Mouse (Mus musculus) embryonic stem cell, embryonic (primary cell): ENCODE results near the gene Asic1.

Source experiments
- CTCF ChIA-PET, 4 experiments: fragments of 300-600 bp in 2 of 4; fragments of 350-600 bp in 2 of 4; sonication (Branson Sonifier 250); formaldehyde crosslinking; loops; one replicate each; lab custom pipeline; 2022; ENCODE audit warnings: inconsistent platforms in 2 of 4; lab: Charles Lee
- POLR2A ChIA-PET, 4 experiments: fragments of 300-600 bp in 2 of 4; fragments of 350-600 bp in 2 of 4; sonication (Branson Sonifier 250); formaldehyde crosslinking; loops; one replicate each; lab custom pipeline; 2022; ENCODE audit warnings: antibody characterized with exemption in 4 of 4, inconsistent platforms in 1 of 4; lab: Charles Lee

Gene Asic1

GRCm38 (mm10) chr15:99703104-99703503, 32.9 kb downstream of the Asic1 start:
- ChIA-PET CTCF (interaction anchor here in 3 of 4 experiments (1.1 to 4.0 kb wide), 8 partner anchors 12 to 107 kb away, joined by 4 to 92 read pairs (median 24); partner anchors contain the start of genes Cox14 (in 2 of the 3) and Gpd1 (in 1 of the 3)), POLR2A (interaction anchor here in 3 of 4 experiments (0.7 to 10.1 kb wide), 8 partner anchors 10 to 172 kb away, joined by 3 to 118 read pairs (median 14); partner anchors contain the start of genes Cox14 (in 2 of the 3), Gpd1 (in 1 of the 3) and Lima1 (in 1 of the 3))

GRCm38 (mm10) chr15:99703676-99704040, 33.5 kb downstream of the Asic1 start:
- POLR2A ChIA-PET: interaction anchor here (0.6 to 10.1 kb wide), 29 partner anchors 10 to 1077 kb away, joined by 3 to 118 read pairs (median 4); partner anchors contain the start of genes Cox14 (in 2 of the 4), Gpd1 (in 2 of the 4), Aqp6 (in 1 of the 4) and Lima1 (in 1 of the 4)
- CTCF ChIA-PET: interaction anchor here in 3 of 4 experiments (0.5 to 4.1 kb wide), 16 partner anchors 11 to 590 kb away, joined by 3 to 92 read pairs (median 15); partner anchors contain the start of genes Cox14 (in 3 of the 3) and Gpd1 (in 1 of the 3)

- POLR2A ChIA-PET: interaction anchor here (0.6 to 10.1 kb wide), 44 partner anchors 11 to 1611 kb away, joined by 3 to 118 read pairs (median 4); partner anchors contain the start of genes Cox14 (in 3 of the 4), Gpd1 (in 2 of the 4), Racgap1 (in 2 of the 4) and Aqp6 (in 1 of the 4)
- CTCF ChIA-PET: interaction anchor here (0.5 to 4.1 kb wide), 31 partner anchors 11 to 1072 kb away, joined by 3 to 92 read pairs (median 4); partner anchors contain the start of genes Cox14 (in 3 of the 4), Asic1 (in 1 of the 4) and Gpd1 (in 1 of the 4)
These were observed 34.0 kb downstream of the Asic1 start for GRCm38 (mm10) chr15:99704041-99704681.

GRCm38 (mm10) chr15:99704881-99705280, 34.7 kb downstream of the Asic1 start:
- POLR2A ChIA-PET: interaction anchor here (0.6 to 10.1 kb wide), 44 partner anchors 7 to 1610 kb away, joined by 3 to 118 read pairs (median 5); partner anchors contain the start of genes Cox14 (in 3 of the 4), Gpd1 (in 2 of the 4), Racgap1 (in 2 of the 4) and Aqp6 (in 1 of the 4)
- CTCF ChIA-PET: interaction anchor here (0.5 to 4.1 kb wide), 35 partner anchors 8 to 1073 kb away, joined by 3 to 92 read pairs (median 4); partner anchors contain the start of genes Cox14 (in 3 of the 4), Asic1 (in 1 of the 4) and Gpd1 (in 1 of the 4)

GRCm38 (mm10) chr15:99705440-99706048, 35.4 kb downstream of the Asic1 start, which contains the start of gene Gm17349:
Gm17349 (minus strand) TSS chr15:99705490.
- ChIA-PET CTCF (interaction anchor here (0.5 to 4.1 kb wide), 46 partner anchors 8 to 1545 kb away, joined by 3 to 92 read pairs (median 6); partner anchors contain the start of genes Cox14 (in 4 of the 4), Gpd1 (in 2 of the 4), Asic1 (in 1 of the 4) and Dip2b (in 1 of the 4)), POLR2A (interaction anchor here (0.5 to 10.1 kb wide), 45 partner anchors 8 to 675 kb away, joined by 3 to 118 read pairs (median 4); partner anchors contain the start of genes Cox14 (in 3 of the 4), Gpd1 (in 2 of the 4), Aqp6 (in 1 of the 4) and Asic1 (in 1 of the 4))

- ChIA-PET CTCF (interaction anchor here (0.6 to 1.8 kb wide), 7 partner anchors 16 to 264 kb away, joined by 3 to 6 read pairs (median 4); no protein-coding TSS in a partner anchor), POLR2A (interaction anchor here in 3 of 4 experiments (0.6 to 10.1 kb wide), 9 partner anchors 7 to 281 kb away, joined by 3 to 90 read pairs (median 4); partner anchors contain the start of genes Cox14 (in 2 of the 3), Gpd1 (in 1 of the 3) and Racgap1 (in 1 of the 3))
These were observed 38.0 kb downstream of the Asic1 start for GRCm38 (mm10) chr15:99708176-99708575.

GRCm38 (mm10) chr15:99710221-99711190, 40.3 kb downstream of the Asic1 start:
- POLR2A ChIA-PET: interaction anchor here in 3 of 4 experiments (0.5 to 10.6 kb wide), 14 partner anchors 6 to 262 kb away, joined by 3 to 95 read pairs (median 4); partner anchors contain the start of genes Cox14 (in 3 of the 3), Racgap1 (in 2 of the 3), Asic1 (in 1 of the 3) and Gm17349 (in 1 of the 3)
- CTCF ChIA-PET: interaction anchor here in 3 of 4 experiments (0.7 to 8.0 kb wide), 5 partner anchors 14 to 113 kb away, joined by 3 to 131 read pairs (median 15); partner anchors contain the start of gene Cox14 (in 3 of the 3)

GRCm38 (mm10) chr15:99711491-99711890, 41.3 kb downstream of the Asic1 start:
- POLR2A ChIA-PET: interaction anchor here in 3 of 4 experiments (0.5 to 10.6 kb wide), 17 partner anchors 7 to 226 kb away, joined by 3 to 95 read pairs (median 4); partner anchors contain the start of genes Cox14 (in 3 of the 3), Racgap1 (in 2 of the 3), Asic1 (in 1 of the 3) and Gm17349 (in 1 of the 3)
- CTCF ChIA-PET: interaction anchor here (0.5 to 8.0 kb wide), 9 partner anchors 9 to 114 kb away, joined by 3 to 131 read pairs (median 4); partner anchors contain the start of genes Cox14 (in 3 of the 4) and Smarcd1 (in 1 of the 4)

- ChIA-PET POLR2A (interaction anchor here (0.5 to 10.6 kb wide), 13 partner anchors 9 to 180 kb away, joined by 3 to 95 read pairs (median 5); partner anchors contain the start of genes Cox14 (in 3 of the 4), Asic1 (in 1 of the 4), Gm17349 (in 1 of the 4) and Smarcd1 (in 1 of the 4)), CTCF (interaction anchor here in 3 of 4 experiments (0.6 to 8.0 kb wide), 11 partner anchors 8 to 1386 kb away, joined by 3 to 131 read pairs (median 6); partner anchors contain the start of genes Cox14 (in 3 of the 3) and Gm17349 (in 1 of the 3))
These were observed 42.7 kb downstream of the Asic1 start for GRCm38 (mm10) chr15:99712666-99713559.

GRCm38 (mm10) chr15:99713569-99713968, 43.4 kb downstream of the Asic1 start:
- POLR2A ChIA-PET: interaction anchor here in 2 of 4 experiments (1.2 to 10.6 kb wide), 4 partner anchors 9 to 58 kb away, joined by 6 to 95 read pairs (median 84); partner anchors contain the start of genes Cox14 (in 2 of the 2), Gm17349 (in 1 of the 2) and Smarcd1 (in 1 of the 2)
- CTCF ChIA-PET: interaction anchor here in 3 of 4 experiments (0.5 to 8.0 kb wide), 9 partner anchors 9 to 117 kb away, joined by 3 to 131 read pairs (median 12); partner anchors contain the start of genes Cox14 (in 3 of the 3) and Gm17349 (in 1 of the 3)

GRCm38 (mm10) chr15:99714206-99714605, 44.0 kb downstream of the Asic1 start:
- ChIA-PET CTCF (interaction anchor here (0.5 to 8.0 kb wide), 39 partner anchors 9 to 661 kb away, joined by 3 to 131 read pairs (median 4); partner anchors contain the start of genes Cox14 (in 4 of the 4) and Gm17349 (in 2 of the 4)), POLR2A (interaction anchor here (0.5 to 10.6 kb wide), 15 partner anchors 8 to 705 kb away, joined by 3 to 95 read pairs (median 3); partner anchors contain the start of genes Gm17349 (in 4 of the 4), Cox14 (in 3 of the 4) and Smarcd1 (in 1 of the 4))

- CTCF ChIA-PET: interaction anchor here (0.5 to 8.0 kb wide), 43 partner anchors 9 to 968 kb away, joined by 3 to 131 read pairs (median 4); partner anchors contain the start of genes Cox14 (in 4 of the 4) and Gm17349 (in 2 of the 4)
- POLR2A ChIA-PET: interaction anchor here (0.5 to 10.6 kb wide), 16 partner anchors 8 to 705 kb away, joined by 3 to 95 read pairs (median 3); partner anchors contain the start of genes Gm17349 (in 4 of the 4), Cox14 (in 3 of the 4) and Smarcd1 (in 1 of the 4)
These were observed 44.7 kb downstream of the Asic1 start for GRCm38 (mm10) chr15:99714858-99715257.

GRCm38 (mm10) chr15:99715361-99715865, 45.2 kb downstream of the Asic1 start:
- CTCF ChIA-PET: interaction anchor here (0.5 to 8.0 kb wide), 35 partner anchors 9 to 323 kb away, joined by 3 to 131 read pairs (median 4); partner anchors contain the start of genes Cox14 (in 3 of the 4), Gm17349 (in 2 of the 4) and Dip2b (in 1 of the 4)
- POLR2A ChIA-PET: interaction anchor here in 3 of 4 experiments (0.9 to 10.6 kb wide), 10 partner anchors 8 to 175 kb away, joined by 3 to 95 read pairs (median 6); partner anchors contain the start of genes Gm17349 (in 3 of the 3), Cox14 (in 2 of the 3) and Smarcd1 (in 1 of the 3)
